In genomic region chr1:180905307-180905706, GRCm38 (mm10) we compare ENCODE assay signal across 8 mouse cellular contexts. TPM values are rescaled to one million over a fixed set of nuclear protein-coding genes. Genes with fewer than 3 reads are reported as not detected.
DNase-seq lines count a peak whose midpoint lies in the region; ATAC-seq and TF ChIP-seq lines count a peak whose summit lies in the region.

No protein-coding gene starts in this region.

- H3K9ac ChIP-seq in hindbrain, embryonic 14.5 days: peak overlapping the region; percentile 45; the same call in 1 of the 2 replicates
- H3K9ac ChIP-seq in midbrain, embryonic 12.5 days (replicated peaks): peak overlapping the region; percentile 20

- no peak for ATAC-seq in G1E (ENCODE audit: extremely low read depth, insufficient number of reproducible peaks, low FRiP score, poor library complexity, severe bottlenecking)
- no peak for ATAC-seq in hindbrain, embryonic 14.5 days (ENCODE audit: low FRiP score)
- no peak for ATAC-seq in midbrain, embryonic 12.5 days (ENCODE audit: low FRiP score, low read depth)
- no peak for ATAC-seq in cerebellum, adult (ENCODE audit: insufficient number of reproducible peaks, low FRiP score, low TSS enrichment)

- intact Hi-C loops in gastrocnemius, adult 2 months (cut with DNase I): loop anchor here (10.0 kb wide), 1 partner anchor 129 kb away; no protein-coding TSS in a partner anchor
- intact Hi-C loops in gastrocnemius, postnatal 14 days (cut with DNase I; ENCODE audit: low total_unique reads): loop anchor here (10.0 kb wide), 1 partner anchor 139 kb away; no protein-coding TSS in a partner anchor

- peaks cover 67% of the 10 kb centered on the region for H3K4me1 ChIP-seq in G1E (ENCODE audit: insufficient read depth, low read depth, low read length)
- H3K4me1 ChIP-seq in hindbrain, embryonic 14.5 days (replicated peaks; ENCODE audit: control insufficient read depth, insufficient read depth, low read length): peaks cover 15% of the 10 kb centered on the region
- peaks cover 26% of the 10 kb centered on the region for H3K4me1 ChIP-seq in midbrain, embryonic 12.5 days

- no peak overlapping the region for H3K27ac ChIP-seq in gastrocnemius, adult 2 months
- H3K27ac ChIP-seq in hindbrain, embryonic 14.5 days: no peak overlapping the region
- H3K27ac ChIP-seq in midbrain, embryonic 12.5 days (replicated peaks): no peak overlapping the region

- H3K27me3 ChIP-seq in G1E (ENCODE audit: insufficient read depth, low read length): no peaks in the 10 kb centered on the region
- no peaks in the 10 kb centered on the region for H3K27me3 ChIP-seq in hindbrain, embryonic 14.5 days (ENCODE audit: control insufficient read depth, insufficient read depth, low read length)
- H3K27me3 ChIP-seq in midbrain, embryonic 12.5 days: 0 out of 2 replicates have a peak, but pooled peaks cover 3% of the 10 kb centered on the region

- H3K4me2 ChIP-seq in hindbrain, embryonic 14.5 days (replicated peaks): peak overlapping the region; percentile 85
- H3K4me2 ChIP-seq in midbrain, embryonic 12.5 days (replicated peaks): peak overlapping the region; percentile 89

- TF ChIP-seq CTCF in gastrocnemius, adult 2 months (IDR thresholded peaks at IDR 0.05): no peak
- no peak for TF ChIP-seq CTCF in G1E (IDR thresholded peaks at IDR 0.05; ENCODE audit: low read depth, low read length)

- peak overlapping the region; percentile 97 for H3K4me3 ChIP-seq in gastrocnemius, adult 2 months
- peak overlapping the region; percentile 94 for H3K4me3 ChIP-seq in G1E (ENCODE audit: low read depth, low read length)
- H3K4me3 ChIP-seq in hindbrain, embryonic 14.5 days (replicated peaks; ENCODE audit: low read length): peak overlapping the region; percentile 72
- peak overlapping the region; percentile 93 for H3K4me3 ChIP-seq in midbrain, embryonic 12.5 days

- H3K9me3 ChIP-seq in G1E (replicated peaks): no peaks in the 10 kb centered on the region
- H3K9me3 ChIP-seq in hindbrain, embryonic 14.5 days (ENCODE audit: control insufficient read depth, low read length): no peaks in the 10 kb centered on the region
- no peaks in the 10 kb centered on the region for H3K9me3 ChIP-seq in midbrain, embryonic 12.5 days

- peaks cover 46% of the 10 kb centered on the region for H3K36me3 ChIP-seq in G1E (replicated peaks)
- peaks cover 31% of the 10 kb centered on the region for H3K36me3 ChIP-seq in hindbrain, embryonic 14.5 days (replicated peaks; ENCODE audit: control insufficient read depth, insufficient read depth)
- peaks cover 28% of the 10 kb centered on the region for H3K36me3 ChIP-seq in midbrain, embryonic 12.5 days

- WGBS in hindbrain, embryonic 14.5 days: 61% methylated on average over 6 of the region's 6 CpGs
- WGBS in midbrain, embryonic 12.5 days: 69% methylated on average over 6 of the region's 6 CpGs

- no peak for DNase-seq in gastrocnemius, adult 2 months
- DNase-seq in gastrocnemius, postnatal 14 days: no peak
- no peak for DNase-seq in G1E (ENCODE audit: low spot score)
- DNase-seq in hindbrain, embryonic 14.5 days (ENCODE audit: low spot score): no peak
- DNase-seq in natural killer cell, adult 2 months (ENCODE audit: low spot score in 2 of 2): no peak
- no peak for DNase-seq in adrenal gland, postnatal 36 days

RNA-seq across cellular contexts. Expression of gene Pycr2, which starts 1.2 kb away (rescaled TPM):
- total RNA-seq in gastrocnemius, adult 2 months (2021): 10 to 100 TPM; 10.3 to 11.7 TPM
- 10 to 100 TPM; 18.3 to 18.4 TPM for total RNA-seq in gastrocnemius, postnatal 14 days (2021)
- 22.7 and 24.8 TPM in 2 replicates for total RNA-seq in G1E (2014; fragmentation: Nextera tagmentation)
- total RNA-seq in G1E (2017): 23.2 and 26.4 TPM in 2 replicates
- polyA plus RNA-seq in G1E (2012): 122 and 154 TPM in 2 replicates
- polyA plus RNA-seq in hindbrain, embryonic 14.5 days (2014; fragmentation: Nextera tagmentation; extraction: Ambion mirVana): 63.0 and 68.0 TPM in 2 replicates
- polyA plus RNA-seq in midbrain, embryonic 12.5 days (2016; fragmentation: Nextera tagmentation; extraction: Ambion mirVana): 94.0 and 98.4 TPM in 2 replicates
- total RNA-seq in adrenal gland, postnatal 36 days (2021): 10 to 100 TPM; 42.9 to 45.6 TPM

RNA-seq across cellular contexts. Expression of gene Lefty2, which starts 12.4 kb away (rescaled TPM):
- total RNA-seq in gastrocnemius, adult 2 months (2021): not detected
- not detected for total RNA-seq in gastrocnemius, postnatal 14 days (2021)
- total RNA-seq in G1E (2014; fragmentation: Nextera tagmentation) (not detected in 2 replicates), G1E (2017) (0.06 and 0.11 TPM in 2 replicates)
- polyA plus RNA-seq in G1E (2012): not detected in 2 replicates
- polyA plus RNA-seq in hindbrain, embryonic 14.5 days (2014; fragmentation: Nextera tagmentation; extraction: Ambion mirVana): 1.5 and 3.2 TPM in 2 replicates
- polyA plus RNA-seq in midbrain, embryonic 12.5 days (2016; fragmentation: Nextera tagmentation; extraction: Ambion mirVana): not detected in 2 replicates
- total RNA-seq in adrenal gland, postnatal 36 days (2021): 1 to 10 TPM in 1 of 2 experiments, under 1 TPM in 1; 0.43 to 1.2 TPM

RNA-seq across cellular contexts. Expression of gene Lefty1, which starts 29.5 kb away (rescaled TPM):
- under 1 TPM; 0.22 to 0.33 TPM for total RNA-seq in gastrocnemius, adult 2 months (2021)
- total RNA-seq in gastrocnemius, postnatal 14 days (2021): under 1 TPM; 0.44 to 0.53 TPM
- total RNA-seq in G1E (2014; fragmentation: Nextera tagmentation) (not detected in 2 replicates), G1E (2017) (not detected in 2 replicates)
- 0.08 TPM in 1 of 2 replicates, not detected in the other for polyA plus RNA-seq in G1E (2012)
- 0.20 and 0.41 TPM in 2 replicates for polyA plus RNA-seq in hindbrain, embryonic 14.5 days (2014; fragmentation: Nextera tagmentation; extraction: Ambion mirVana)
- polyA plus RNA-seq in midbrain, embryonic 12.5 days (2016; fragmentation: Nextera tagmentation; extraction: Ambion mirVana): 0.56 and 1.6 TPM in 2 replicates
- total RNA-seq in adrenal gland, postnatal 36 days (2021): 1 to 10 TPM; 3.4 to 9.0 TPM

RNA-seq across cellular contexts. Expression of gene Tmem63a, which starts 36.8 kb away (rescaled TPM):
- 10 to 100 TPM; 13.9 to 14.5 TPM for total RNA-seq in gastrocnemius, adult 2 months (2021)
- total RNA-seq in gastrocnemius, postnatal 14 days (2021): 10 to 100 TPM; 11.9 to 12.5 TPM
- total RNA-seq in G1E (2014; fragmentation: Nextera tagmentation): 3.2 and 4.3 TPM in 2 replicates
- total RNA-seq in G1E (2017): 2.8 and 3.1 TPM in 2 replicates
- polyA plus RNA-seq in G1E (2012): 2.8 and 3.4 TPM in 2 replicates
- 1.5 and 1.6 TPM in 2 replicates for polyA plus RNA-seq in hindbrain, embryonic 14.5 days (2014; fragmentation: Nextera tagmentation; extraction: Ambion mirVana)
- polyA plus RNA-seq in midbrain, embryonic 12.5 days (2016; fragmentation: Nextera tagmentation; extraction: Ambion mirVana): 2.9 TPM in 2 replicates
- 10 to 100 TPM; 52.6 to 80.8 TPM for total RNA-seq in adrenal gland, postnatal 36 days (2021)

RNA-seq across cellular contexts. Expression of gene Sde2, which starts 54.4 kb away (rescaled TPM):
- total RNA-seq in gastrocnemius, adult 2 months (2021): 1 to 10 TPM; 7.4 to 7.8 TPM
- total RNA-seq in gastrocnemius, postnatal 14 days (2021): 1 to 10 TPM; 8.4 to 8.5 TPM
- total RNA-seq in G1E (2014; fragmentation: Nextera tagmentation): 41.0 and 43.2 TPM in 2 replicates
- total RNA-seq in G1E (2017): 52.6 and 72.2 TPM in 2 replicates
- polyA plus RNA-seq in G1E (2012): 37.2 and 51.6 TPM in 2 replicates
- 26.9 and 28.2 TPM in 2 replicates for polyA plus RNA-seq in hindbrain, embryonic 14.5 days (2014; fragmentation: Nextera tagmentation; extraction: Ambion mirVana)
- polyA plus RNA-seq in midbrain, embryonic 12.5 days (2016; fragmentation: Nextera tagmentation; extraction: Ambion mirVana): 36.3 and 36.7 TPM in 2 replicates
- 10 to 100 TPM; 24.6 to 30.5 TPM for total RNA-seq in adrenal gland, postnatal 36 days (2021)
